Mouse (Mus musculus): Measurements from ENCODE around the gene Anp32b. TPM values are rescaled to one million over a fixed set of nuclear protein-coding genes. Genes with fewer than 3 reads are reported as not detected.

The Anp32b gene
- polyA plus RNA-seq, 1 experiment, result 712 TPM

DNA sequence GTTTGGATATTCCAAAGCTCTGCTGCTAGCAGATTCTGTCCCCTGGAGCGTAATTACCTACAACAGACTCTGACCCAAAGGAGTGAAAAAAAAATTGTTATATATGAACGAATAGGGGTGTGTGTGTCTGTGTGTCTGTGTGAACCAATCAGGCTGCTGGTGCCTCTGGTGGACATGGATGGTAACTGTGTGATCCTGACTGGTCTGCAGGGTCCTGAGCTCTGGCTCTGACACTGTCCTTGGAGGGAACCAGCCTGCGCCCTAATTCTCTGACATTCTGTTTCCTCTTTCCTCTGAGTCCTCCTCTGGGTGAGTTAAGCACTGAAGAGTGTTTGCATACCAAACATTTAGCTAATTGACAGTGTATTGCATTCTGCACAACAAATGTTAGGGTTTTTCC, 33.2 kb upstream of the Anp32b start:
- Histone ChIP-seq H3K27ac (ENCODE audit: control insufficient read depth, insufficient read depth, low read depth, low read length, poor library complexity) (no peak overlapping the region), H3K4me1 (ENCODE audit: control insufficient read depth, insufficient read depth, low read length) (no peaks in the 10 kb centered on the region; the same call in none of the 2 replicates), H3K4me3 (replicated peaks; ENCODE audit: control insufficient read depth, low read depth, low read length) (no peak overlapping the region)
- 44% methylated on average over 3 of the region's 3 CpGs for WGBS
- TF ChIP-seq POLR2A (IDR thresholded peaks at IDR 0.05; ENCODE audit: borderline replicate concordance, control insufficient read depth, low read depth, low read length) (no peak), CTCF (IDR thresholded peaks at IDR 0.05; ENCODE audit: control insufficient read depth, insufficient read depth, low read length) (peak; percentile 45; the same call in 1 of the 2 replicates)

- H3K4me1 ChIP-seq (ENCODE audit: control insufficient read depth, insufficient read depth, low read length), result no peaks in the 10 kb centered on the region; the same call in none of the 2 replicates
- no peak for TF ChIP-seq CTCF (IDR thresholded peaks at IDR 0.05; ENCODE audit: control insufficient read depth, insufficient read depth, low read length)
- TF ChIP-seq POLR2A (IDR thresholded peaks at IDR 0.05; ENCODE audit: borderline replicate concordance, control insufficient read depth, low read depth, low read length), result no peak
- 82% methylated on average over 9 of the region's 9 CpGs for WGBS
- H3K27ac ChIP-seq (ENCODE audit: control insufficient read depth, insufficient read depth, low read depth, low read length, poor library complexity), result no peak overlapping the region
- H3K4me3 ChIP-seq (replicated peaks; ENCODE audit: control insufficient read depth, low read depth, low read length), result no peak overlapping the region
These were observed 31.9 kb upstream of the Anp32b start for GRCm38 (mm10) chr4:46418851-46419250.

GRCm38 (mm10) chr4:46422625-46423024, 28.1 kb upstream of the Anp32b start:
- no peak overlapping the region for H3K4me3 ChIP-seq (replicated peaks; ENCODE audit: control insufficient read depth, low read depth, low read length)
- TF ChIP-seq POLR2A (IDR thresholded peaks at IDR 0.05; ENCODE audit: borderline replicate concordance, control insufficient read depth, low read depth, low read length) (no peak), CTCF (IDR thresholded peaks at IDR 0.05; ENCODE audit: control insufficient read depth, insufficient read depth, low read length) (no peak)
- H3K4me1 ChIP-seq (ENCODE audit: control insufficient read depth, insufficient read depth, low read length), result no peaks in the 10 kb centered on the region; the same call in none of the 2 replicates
- no peak overlapping the region; the same call in 1 of the 2 replicates for H3K27ac ChIP-seq (ENCODE audit: control insufficient read depth, insufficient read depth, low read depth, low read length, poor library complexity)
- WGBS, result 70% methylated on average over 8 of the region's 8 CpGs

DNA sequence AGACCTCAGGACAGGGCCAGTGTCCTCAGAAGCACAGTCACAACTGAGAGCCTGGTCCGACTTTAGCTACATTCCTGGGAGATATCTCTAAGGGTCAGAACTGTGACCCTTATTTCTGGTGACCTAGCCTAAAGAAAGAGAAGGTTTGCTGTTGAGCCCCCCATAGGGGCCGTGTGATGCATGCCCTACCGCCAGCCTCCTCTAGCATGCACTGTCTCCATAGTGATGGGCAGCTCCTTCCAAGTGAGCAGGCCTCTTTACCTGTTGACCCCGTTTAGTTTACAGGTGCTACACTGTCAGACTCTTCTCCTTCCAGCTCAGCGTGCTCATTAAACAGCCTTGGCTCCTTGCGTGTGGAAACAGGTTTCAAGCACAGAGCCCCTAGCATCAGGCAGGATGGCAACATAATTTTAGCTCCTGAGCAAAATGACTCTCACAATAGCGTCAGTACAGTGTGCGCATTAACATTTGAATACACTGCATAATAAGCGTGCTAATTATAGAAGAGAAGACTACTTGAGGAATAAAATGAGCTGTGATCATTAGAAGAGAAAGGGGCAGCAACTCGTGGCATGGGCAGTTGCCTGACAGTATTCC, 21.7 kb upstream of the Anp32b start:
- no peaks in the 10 kb centered on the region; the same call in none of the 2 replicates for H3K4me1 ChIP-seq (ENCODE audit: control insufficient read depth, insufficient read depth, low read length)
- no peak overlapping the region for H3K27ac ChIP-seq (ENCODE audit: control insufficient read depth, insufficient read depth, low read depth, low read length, poor library complexity)
- 83% methylated on average over 10 of the region's 10 CpGs for WGBS
- TF ChIP-seq POLR2A (IDR thresholded peaks at IDR 0.05; ENCODE audit: borderline replicate concordance, control insufficient read depth, low read depth, low read length) (no peak), CTCF (IDR thresholded peaks at IDR 0.05; ENCODE audit: control insufficient read depth, insufficient read depth, low read length) (no peak)
- no peak overlapping the region for H3K4me3 ChIP-seq (replicated peaks; ENCODE audit: control insufficient read depth, low read depth, low read length)

DNA sequence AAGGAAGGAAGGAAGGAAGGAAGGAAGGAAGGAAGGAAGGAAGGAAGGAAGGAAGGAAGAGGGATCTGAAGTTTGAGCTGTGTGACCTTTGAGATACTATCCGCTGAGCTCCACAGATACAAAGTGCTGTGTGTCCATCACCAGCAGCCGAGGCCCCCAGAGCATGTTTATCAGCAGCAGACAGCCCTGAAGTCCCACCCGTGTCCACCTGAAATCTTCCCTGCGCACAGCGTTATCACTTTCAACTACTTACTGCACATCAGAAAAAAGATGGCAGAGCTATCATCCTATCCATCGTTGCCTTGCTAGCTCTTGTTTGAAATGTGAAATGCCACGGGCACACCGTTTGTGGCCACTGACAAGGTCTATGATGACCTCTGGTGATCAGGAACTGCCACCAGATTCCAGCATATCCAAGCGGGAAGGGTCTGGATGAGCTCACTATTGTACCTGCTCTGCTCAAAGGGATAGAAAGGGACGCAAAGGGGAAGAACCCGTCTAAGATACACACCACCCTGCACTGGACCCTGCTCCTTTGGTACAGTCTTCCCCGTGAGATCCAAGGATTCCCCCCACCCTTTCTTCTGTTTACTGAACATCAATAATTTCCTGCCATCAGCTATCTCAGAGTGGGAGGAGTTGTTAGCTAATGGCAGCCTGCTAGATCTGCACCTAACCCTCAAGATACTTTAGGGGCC, 18.2 kb upstream of the Anp32b start:
- no peak for TF ChIP-seq CTCF (IDR thresholded peaks at IDR 0.05; ENCODE audit: control insufficient read depth, insufficient read depth, low read length)
- TF ChIP-seq POLR2A (IDR thresholded peaks at IDR 0.05; ENCODE audit: borderline replicate concordance, control insufficient read depth, low read depth, low read length), result no peak
- Histone ChIP-seq H3K27ac (ENCODE audit: control insufficient read depth, insufficient read depth, low read depth, low read length, poor library complexity) (peak overlapping the region; percentile 78), H3K4me3 (replicated peaks; ENCODE audit: control insufficient read depth, low read depth, low read length) (no peak overlapping the region), H3K4me1 (ENCODE audit: control insufficient read depth, insufficient read depth, low read length) (no peaks in the 10 kb centered on the region; the same call in none of the 2 replicates)
- 71% methylated on average over 12 of the region's 12 CpGs for WGBS

- no peak overlapping the region for H3K4me3 ChIP-seq (replicated peaks; ENCODE audit: control insufficient read depth, low read depth, low read length)
- no peaks in the 10 kb centered on the region; the same call in 1 of the 2 replicates for H3K4me1 ChIP-seq (ENCODE audit: control insufficient read depth, insufficient read depth, low read length)
- TF ChIP-seq POLR2A (IDR thresholded peaks at IDR 0.05; ENCODE audit: borderline replicate concordance, control insufficient read depth, low read depth, low read length), result no peak
- no peak for TF ChIP-seq CTCF (IDR thresholded peaks at IDR 0.05; ENCODE audit: control insufficient read depth, insufficient read depth, low read length)
- 26% methylated on average over 4 of the region's 4 CpGs for WGBS
- no peak overlapping the region for H3K27ac ChIP-seq (ENCODE audit: control insufficient read depth, insufficient read depth, low read depth, low read length, poor library complexity)
These were observed 8.2 kb upstream of the Anp32b start for GRCm38 (mm10) chr4:46442501-46442900.

DNA sequence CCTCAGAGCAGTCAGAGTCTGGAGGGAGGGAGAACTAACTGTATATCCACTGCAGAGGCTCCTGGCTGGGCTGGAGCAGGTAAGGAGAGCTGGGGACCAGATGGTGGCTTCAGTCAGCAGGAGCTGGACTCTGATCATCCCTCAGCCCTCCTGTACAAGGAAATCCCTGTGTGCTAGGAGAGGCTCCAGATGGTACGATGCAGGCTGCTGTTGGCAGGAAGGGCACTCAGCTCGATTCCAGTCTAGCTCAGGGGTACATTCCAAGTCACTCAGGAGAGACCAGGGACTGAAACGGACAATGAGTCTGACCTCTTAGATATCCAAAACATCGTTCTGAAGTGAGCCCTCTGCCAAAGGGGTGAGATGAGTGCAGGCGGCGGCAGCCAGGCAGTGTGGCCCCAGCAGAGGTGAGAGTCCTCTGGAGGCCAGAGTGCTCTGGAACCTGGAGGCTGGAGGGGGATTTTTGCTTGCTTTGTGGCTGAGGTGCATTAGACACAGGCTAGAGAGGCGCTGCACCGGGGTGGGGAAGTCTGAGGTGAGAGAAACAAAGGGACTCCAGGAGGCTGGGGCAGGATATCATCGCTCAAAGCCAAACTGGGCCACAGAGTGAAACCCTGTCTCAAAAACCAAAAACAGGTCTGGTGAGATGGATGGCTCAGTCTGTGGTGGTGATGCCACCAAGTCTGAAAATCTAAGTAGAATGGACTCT, 5.3 kb upstream of the Anp32b start:
- TF ChIP-seq CTCF (IDR thresholded peaks at IDR 0.05; ENCODE audit: control insufficient read depth, insufficient read depth, low read length) (no peak), POLR2A (IDR thresholded peaks at IDR 0.05; ENCODE audit: borderline replicate concordance, control insufficient read depth, low read depth, low read length) (no peak)
- WGBS, result 87% methylated on average over 9 of the region's 9 CpGs
- no peak overlapping the region for H3K27ac ChIP-seq (ENCODE audit: control insufficient read depth, insufficient read depth, low read depth, low read length, poor library complexity)
- no peak overlapping the region for H3K4me3 ChIP-seq (replicated peaks; ENCODE audit: control insufficient read depth, low read depth, low read length)
- peaks cover 4% of the 10 kb centered on the region; the same call in 1 of the 2 replicates for H3K4me1 ChIP-seq (ENCODE audit: control insufficient read depth, insufficient read depth, low read length)

- Histone ChIP-seq H3K27ac (ENCODE audit: control insufficient read depth, insufficient read depth, low read depth, low read length, poor library complexity) (no peak overlapping the region; the same call in 1 of the 2 replicates), H3K4me3 (replicated peaks; ENCODE audit: control insufficient read depth, low read depth, low read length) (no peak overlapping the region), H3K4me1 (ENCODE audit: control insufficient read depth, insufficient read depth, low read length) (peaks cover 4% of the 10 kb centered on the region; the same call in 1 of the 2 replicates)
- 8% methylated on average over 1 of the region's 1 CpGs for WGBS
- TF ChIP-seq CTCF (IDR thresholded peaks at IDR 0.05; ENCODE audit: control insufficient read depth, insufficient read depth, low read length), result no peak
- no peak for TF ChIP-seq POLR2A (IDR thresholded peaks at IDR 0.05; ENCODE audit: borderline replicate concordance, control insufficient read depth, low read depth, low read length)
These were observed 3.2 kb upstream of the Anp32b start for GRCm38 (mm10) chr4:46447461-46447860.
